Mouse (Mus musculus) stomach, embryonic 15.5 days (tissue): ENCODE results near the gene Msx2. TPM values are rescaled to one million over a fixed set of nuclear protein-coding genes. Genes with fewer than 3 reads are reported as not detected.

Source experiments
- ATAC-seq: fragments of 200-750 bp; cut with Nextera tagmentation; 2 replicates; pipeline ENCODE4 v1.8.0; 2017; ENCODE audit warnings: low read depth, moderate number of reproducible peaks, moderate TSS enrichment; ENCODE audit not compliant: insufficient read depth, low FRiP score
- H3K27ac ChIP-seq: fragments of 300-500 bp; sonication (generic); 2 replicates; pipeline ENCODE4 v1.5.1; 2015; ENCODE audit warnings: mild to moderate bottlenecking, inconsistent platforms
- H3K27me3 ChIP-seq: fragments of 300-500 bp; sonication (generic); replicated peaks from 2 replicates; pipeline ENCODE4 v1.6.1; 2015; ENCODE audit warnings: inconsistent platforms
- H3K36me3 ChIP-seq: fragments of 300-500 bp; sonication (generic); 2 replicates; pipeline ENCODE4 v1.6.1; 2015; ENCODE audit warnings: inconsistent platforms
- H3K4me1 ChIP-seq: fragments of 300-500 bp; sonication (generic); 2 replicates; pipeline ENCODE4 v1.6.1; 2015; ENCODE audit warnings: inconsistent platforms
- H3K4me2 ChIP-seq: fragments of 300-500 bp; sonication (generic); 2 replicates; pipeline ENCODE4 v1.6.1; 2015; ENCODE audit warnings: mild to moderate bottlenecking, inconsistent platforms
- H3K4me3 ChIP-seq: fragments of 300-500 bp; sonication (generic); replicated peaks from 2 replicates; pipeline ENCODE4 v1.5.1; 2015; ENCODE audit warnings: inconsistent platforms
- H3K9ac ChIP-seq: fragments of 300-500 bp; sonication (generic); 2 replicates; pipeline ENCODE4 v1.6.1; 2015; ENCODE audit warnings: inconsistent platforms
- H3K9me3 ChIP-seq: fragments of 300-500 bp; sonication (generic); 2 replicates; pipeline ENCODE4 v1.6.1; 2016; ENCODE audit warnings: inconsistent platforms
- WGBS: fragments of 180-500 bp; shearing (Covaris S2); methylation state at CpG from one replicate; pipeline ENCODE4 v1.1.7; 2015; 5-methylcytosine and 5-hydroxymethylcytosine counted together
- polyA plus RNA-seq: library from polyadenylated mRNA; unstranded; fragments of >200 nt; fragmentation: Nextera tagmentation; extraction: Ambion mirVana; gene quantifications from 2 replicates; pipeline ENCODE4 v1.2.1, GENCODE M21; 2015

The Msx2 gene
- polyA plus RNA-seq, 1 experiment from 2014 or later, result 1.7 TPM

GRCm38 (mm10) chr13:53474491-53474890, 1.6 kb upstream of the Msx2 start:
- no peaks in the 10 kb centered on the region for H3K36me3 ChIP-seq
- no peak overlapping the region for H3K4me2 ChIP-seq
- H3K9ac ChIP-seq, result no peak overlapping the region
- peaks cover 84% of the 10 kb centered on the region for H3K27me3 ChIP-seq
- ATAC-seq, result no peak
- no peak overlapping the region for H3K27ac ChIP-seq
- 20% methylated on average over 6 of the region's 6 CpGs for WGBS
- H3K9me3 ChIP-seq, result no peaks in the 10 kb centered on the region
- peaks cover 12% of the 10 kb centered on the region for H3K4me1 ChIP-seq
- H3K4me3 ChIP-seq, result no peak overlapping the region

GRCm38 (mm10) chr13:53473991-53474390, 1.1 kb upstream of the Msx2 start:
- H3K9ac ChIP-seq, result no peak overlapping the region
- no peaks in the 10 kb centered on the region for H3K9me3 ChIP-seq
- H3K27ac ChIP-seq, result no peak overlapping the region
- no peak overlapping the region for H3K4me2 ChIP-seq
- no peaks in the 10 kb centered on the region for H3K36me3 ChIP-seq
- H3K4me1 ChIP-seq, result peaks cover 12% of the 10 kb centered on the region
- WGBS, result 27% methylated on average over 5 of the region's 5 CpGs
- no peak overlapping the region for H3K4me3 ChIP-seq
- no peak for ATAC-seq
- peaks cover 89% of the 10 kb centered on the region for H3K27me3 ChIP-seq

GRCm38 (mm10) chr13:53473291-53473690, 417 bp upstream of the Msx2 start:
- H3K4me2 ChIP-seq, result no peak overlapping the region
- 13% methylated on average over 4 of the region's 4 CpGs for WGBS
- no peak overlapping the region for H3K4me3 ChIP-seq
- ATAC-seq, result no peak
- H3K36me3 ChIP-seq, result no peaks in the 10 kb centered on the region
- H3K4me1 ChIP-seq, result peaks cover 12% of the 10 kb centered on the region
- peaks cover 89% of the 10 kb centered on the region for H3K27me3 ChIP-seq
- H3K9ac ChIP-seq, result no peak overlapping the region
- no peak overlapping the region for H3K27ac ChIP-seq
- no peaks in the 10 kb centered on the region for H3K9me3 ChIP-seq

- no peaks in the 10 kb centered on the region for H3K36me3 ChIP-seq
- H3K4me3 ChIP-seq, result peak overlapping the region; percentile 49
- H3K27ac ChIP-seq, result no peak overlapping the region
- peaks cover 12% of the 10 kb centered on the region for H3K4me1 ChIP-seq
- no peak for ATAC-seq
- peaks cover 87% of the 10 kb centered on the region for H3K27me3 ChIP-seq
- H3K9me3 ChIP-seq, result no peaks in the 10 kb centered on the region
- peak overlapping the region; percentile 17; the same call in 1 of the 2 replicates for H3K9ac ChIP-seq
- under 1% methylated on average over 50 of the region's 50 CpGs for WGBS
- peak overlapping the region; percentile 89 for H3K4me2 ChIP-seq
These were observed 804 bp downstream of the Msx2 start for GRCm38 (mm10) chr13:53471926-53472613.

- Histone ChIP-seq H3K9ac (no peak overlapping the region), H3K27me3 (peaks cover 83% of the 10 kb centered on the region), H3K36me3 (no peaks in the 10 kb centered on the region), H3K4me1 (peaks cover 12% of the 10 kb centered on the region), H3K4me2 (peak overlapping the region; percentile 89; the same call in 1 of the 2 replicates), H3K9me3 (no peaks in the 10 kb centered on the region), H3K4me3 (peak overlapping the region; percentile 49), H3K27ac (no peak overlapping the region)
- WGBS, result 10% methylated on average over 6 of the region's 6 CpGs
- ATAC-seq, result no peak
These were observed 1.5 kb downstream of the Msx2 start for GRCm38 (mm10) chr13:53471411-53471810.

GRCm38 (mm10) chr13:53470437-53471151, 2.3 kb downstream of the Msx2 start:
- 17% methylated on average over 9 of the region's 9 CpGs for WGBS
- H3K9ac ChIP-seq, result no peak overlapping the region
- peaks cover 83% of the 10 kb centered on the region for H3K27me3 ChIP-seq
- H3K27ac ChIP-seq, result no peak overlapping the region
- no peaks in the 10 kb centered on the region for H3K9me3 ChIP-seq
- H3K36me3 ChIP-seq, result no peaks in the 10 kb centered on the region
- no peak overlapping the region for H3K4me3 ChIP-seq
- ATAC-seq, result no peak
- H3K4me2 ChIP-seq, result no peak overlapping the region
- H3K4me1 ChIP-seq, result peaks cover 8% of the 10 kb centered on the region

- Histone ChIP-seq H3K4me1 (peaks cover 8% of the 10 kb centered on the region; the same call in 1 of the 2 replicates), H3K27ac (no peak overlapping the region), H3K36me3 (no peaks in the 10 kb centered on the region), H3K27me3 (peaks cover 84% of the 10 kb centered on the region), H3K4me3 (no peak overlapping the region), H3K9ac (no peak overlapping the region), H3K4me2 (no peak overlapping the region), H3K9me3 (no peaks in the 10 kb centered on the region)
- no peak for ATAC-seq
- 34% methylated on average over 5 of the region's 5 CpGs for WGBS
These were observed 3.1 kb downstream of the Msx2 start for GRCm38 (mm10) chr13:53469756-53470155.

GRCm38 (mm10) chr13:53468171-53468570, 4.7 kb downstream of the Msx2 start:
- H3K4me3 ChIP-seq, result no peak overlapping the region
- H3K4me1 ChIP-seq, result peaks cover 8% of the 10 kb centered on the region; the same call in 1 of the 2 replicates
- peaks cover 86% of the 10 kb centered on the region for H3K27me3 ChIP-seq
- H3K4me2 ChIP-seq, result no peak overlapping the region
- H3K9ac ChIP-seq, result no peak overlapping the region
- no peak overlapping the region for H3K27ac ChIP-seq
- ATAC-seq, result no peak
- H3K36me3 ChIP-seq, result no peaks in the 10 kb centered on the region
- 45% methylated on average over 14 of the region's 14 CpGs for WGBS
- H3K9me3 ChIP-seq, result no peaks in the 10 kb centered on the region

- Histone ChIP-seq H3K4me1 (peaks cover 10% of the 10 kb centered on the region; the same call in 1 of the 2 replicates), H3K27me3 (peaks cover 86% of the 10 kb centered on the region), H3K9me3 (no peaks in the 10 kb centered on the region), H3K4me2 (no peak overlapping the region), H3K27ac (no peak overlapping the region), H3K9ac (no peak overlapping the region), H3K36me3 (no peaks in the 10 kb centered on the region), H3K4me3 (no peak overlapping the region)
- ATAC-seq, result no peak
- 16% methylated on average over 18 of the region's 18 CpGs for WGBS
These were observed 6.5 kb downstream of the Msx2 start for GRCm38 (mm10) chr13:53466189-53466866.

- no peak for ATAC-seq
- 13% methylated on average over 26 of the region's 26 CpGs for WGBS
- H3K4me2 ChIP-seq, result no peak overlapping the region
These were observed 7.6 kb downstream of the Msx2 start for GRCm38 (mm10) chr13:53465191-53465820.

GRCm38 (mm10) chr13:53464441-53465001, 8.4 kb downstream of the Msx2 start:
- no peak overlapping the region for H3K4me2 ChIP-seq
- 10% methylated on average over 21 of the region's 21 CpGs for WGBS
- ATAC-seq, result no peak
- H3K9ac ChIP-seq, result no peak overlapping the region
- peaks cover 7% of the 10 kb centered on the region; the same call in 1 of the 2 replicates for H3K4me1 ChIP-seq
- H3K4me3 ChIP-seq, result no peak overlapping the region
- H3K27ac ChIP-seq, result no peak overlapping the region
- no peaks in the 10 kb centered on the region for H3K9me3 ChIP-seq
- H3K36me3 ChIP-seq, result no peaks in the 10 kb centered on the region
- peaks cover 84% of the 10 kb centered on the region for H3K27me3 ChIP-seq

More at GRCm38 (mm10) chr13:53465191-53465820, 7.6 kb downstream of the Msx2 start:
- H3K4me3 ChIP-seq, result no peak overlapping the region
- H3K27me3 ChIP-seq, result peaks cover 86% of the 10 kb centered on the region
- no peak overlapping the region for H3K9ac ChIP-seq
- H3K27ac ChIP-seq, result no peak overlapping the region
- no peaks in the 10 kb centered on the region for H3K36me3 ChIP-seq
- peaks cover 7% of the 10 kb centered on the region; the same call in 1 of the 2 replicates for H3K4me1 ChIP-seq
- H3K9me3 ChIP-seq, result no peaks in the 10 kb centered on the region
